Mouse (Mus musculus) gastrocnemius, postnatal 4 days (tissue): ENCODE measurements around the gene 6430571L13Rik. TPM values are rescaled to one million over a fixed set of nuclear protein-coding genes. Genes with fewer than 3 reads are reported as not detected.
A peak's percentile ranks its signal among the peaks of the same experiment; 100 is the strongest.
"Not testable (repeated sequence)": the region's sequence is repeated elsewhere in the genome, so short reads cannot be mapped to it uniquely, and the experiment has no call there.

Experiments used
- DNase-seq, 2 experiments: peaks; one replicate each; pipeline ENCODE4 v3.0.0; 2021 to 2022; ENCODE audit warnings: low spot score in 2 of 2, mixed read lengths in 2 of 2
- total RNA-seq, 2 experiments: library from RNA; stranded (reverse); gene quantifications; 2 replicates each; pipeline ENCODE4 v1.2.3; 2021

6430571L13Rik gene
- total RNA-seq, 2 experiments from 2014 or later = 16.9 to 18.1 TPM

- no peak for DNase-seq
Observed at GRCm38 (mm10) chr9:107305601-107306542, 34.5 kb upstream of the 6430571L13Rik start.

GRCm38 (mm10) chr9:107306673-107307072 is 33.7 kb upstream of the 6430571L13Rik start:
- not testable (repeated sequence) for DNase-seq

GRCm38 (mm10) chr9:107307099-107307872 is 33.1 kb upstream of the 6430571L13Rik start:
- no peak for DNase-seq

GRCm38 (mm10) chr9:107307886-107308285 is 32.5 kb upstream of the 6430571L13Rik start:
- peak in 1 of 2 experiments; percentile 74 for DNase-seq

- DNase-seq = no peak
Observed at GRCm38 (mm10) chr9:107308346-107309000, 31.9 kb upstream of the 6430571L13Rik start.

- no peak for DNase-seq
Observed at GRCm38 (mm10) chr9:107309171-107309570, 31.2 kb upstream of the 6430571L13Rik start.

- DNase-seq = no peak
Observed at GRCm38 (mm10) chr9:107309600-107309999, 30.8 kb upstream of the 6430571L13Rik start.

GRCm38 (mm10) chr9:107312811-107313584 is 27.4 kb upstream of the 6430571L13Rik start:
- no peak for DNase-seq

GRCm38 (mm10) chr9:107313926-107314325 is 26.5 kb upstream of the 6430571L13Rik start:
- DNase-seq = no peak

- no peak for DNase-seq
Observed at GRCm38 (mm10) chr9:107315791-107316190, 24.6 kb upstream of the 6430571L13Rik start.

GRCm38 (mm10) chr9:107322461-107323050 is 17.8 kb upstream of the 6430571L13Rik start:
- no peak for DNase-seq

GRCm38 (mm10) chr9:107323558-107323957 is 16.8 kb upstream of the 6430571L13Rik start:
- DNase-seq = peak in 1 of 2 experiments; percentile 74

- no peak for DNase-seq
Observed at GRCm38 (mm10) chr9:107324799-107325561, 15.4 kb upstream of the 6430571L13Rik start.

- peak in 1 of 2 experiments; percentile 43 for DNase-seq
Observed at GRCm38 (mm10) chr9:107325904-107326303, 14.5 kb upstream of the 6430571L13Rik start.

- DNase-seq = no peak
Observed at GRCm38 (mm10) chr9:107327879-107328620, 12.4 kb upstream of the 6430571L13Rik start.

GRCm38 (mm10) chr9:107330791-107331190 is 9.6 kb upstream of the 6430571L13Rik start:
- no peak for DNase-seq

- no peak for DNase-seq
Observed at GRCm38 (mm10) chr9:107333686-107334085, 6.7 kb upstream of the 6430571L13Rik start.

GRCm38 (mm10) chr9:107334356-107334755 is 6.0 kb upstream of the 6430571L13Rik start:
- no peak for DNase-seq

GRCm38 (mm10) chr9:107335046-107335445 is 5.4 kb upstream of the 6430571L13Rik start:
- DNase-seq = no peak
